Mouse (Mus musculus) stomach, embryonic 14.5 days (tissue): ENCODE measurements around the gene Trim7. TPM values are rescaled to one million over a fixed set of nuclear protein-coding genes. Genes with fewer than 3 reads are reported as not detected.
"Not testable (repeated sequence)": the region's sequence is repeated elsewhere in the genome, so short reads cannot be mapped to it uniquely, and the experiment has no call there.

Experiments
- ATAC-seq: fragments of 200-750 bp; cut with Nextera tagmentation; 2 replicates; pipeline ENCODE4 v1.8.0; 2017; ENCODE audit warnings: low read depth, moderate TSS enrichment; ENCODE audit not compliant: insufficient number of reproducible peaks, insufficient read depth, low FRiP score
- H3K27ac ChIP-seq: fragments of 300-500 bp; sonication (generic); 2 replicates; pipeline ENCODE4 v1.5.1; 2014; ENCODE audit warnings: mild to moderate bottlenecking, low read length, moderate library complexity, mixed read lengths
- H3K27me3 ChIP-seq: fragments of 300-500 bp; sonication (generic); 2 replicates; pipeline ENCODE4 v1.6.1; 2014; ENCODE audit warnings: low read length, control low read depth, mixed read lengths; ENCODE audit not compliant: control insufficient read depth, insufficient read depth
- H3K36me3 ChIP-seq: fragments of 300-500 bp; sonication (generic); 2 replicates; pipeline ENCODE4 v1.6.1; 2014; ENCODE audit warnings: mild to moderate bottlenecking, control low read depth, low read length, moderate library complexity, mixed read lengths; ENCODE audit not compliant: control insufficient read depth, insufficient read depth
- H3K4me1 ChIP-seq: fragments of 300-500 bp; sonication (generic); 2 replicates; pipeline ENCODE4 v1.6.1; 2014; ENCODE audit warnings: low read length, control low read depth, mixed read lengths; ENCODE audit not compliant: control insufficient read depth, insufficient read depth
- H3K4me2 ChIP-seq: fragments of 300-500 bp; sonication (generic); replicated peaks from 2 replicates; pipeline ENCODE4 v1.6.1; 2014; ENCODE audit warnings: low read depth, low read length, control low read depth
- H3K4me3 ChIP-seq: fragments of 300-500 bp; sonication (generic); 2 replicates; pipeline ENCODE4 v1.5.1; 2014; ENCODE audit warnings: low read depth, low read length, control low read depth
- H3K9ac ChIP-seq: fragments of 300-500 bp; sonication (generic); replicated peaks from 2 replicates; pipeline ENCODE4 v1.6.1; 2014; ENCODE audit warnings: low read depth, mild to moderate bottlenecking, control low read depth, low read length, moderate library complexity, mixed read lengths
- H3K9me3 ChIP-seq: fragments of 300-500 bp; sonication (generic); 2 replicates; pipeline ENCODE4 v1.6.1; 2016; ENCODE audit warnings: low read depth, low read length, control low read depth; ENCODE audit not compliant: control insufficient read depth
- WGBS: fragments of 180-500 bp; shearing (Covaris S2); extraction: QIAGEN DNeasy Blood & Tissue Kit; methylation state at CpG from one replicate; pipeline ENCODE4 v1.1.7; 2014; 5-methylcytosine and 5-hydroxymethylcytosine counted together
- polyA plus RNA-seq: library from polyadenylated mRNA; unstranded; fragments of >200 nt; fragmentation: Nextera tagmentation; extraction: Ambion mirVana; gene quantifications from 2 replicates; pipeline ENCODE4 v1.2.1, GENCODE M21; 2014

Gene Trim7
- polyA plus RNA-seq, 1 experiment from 2014 or later: 2.1 TPM

DNA sequence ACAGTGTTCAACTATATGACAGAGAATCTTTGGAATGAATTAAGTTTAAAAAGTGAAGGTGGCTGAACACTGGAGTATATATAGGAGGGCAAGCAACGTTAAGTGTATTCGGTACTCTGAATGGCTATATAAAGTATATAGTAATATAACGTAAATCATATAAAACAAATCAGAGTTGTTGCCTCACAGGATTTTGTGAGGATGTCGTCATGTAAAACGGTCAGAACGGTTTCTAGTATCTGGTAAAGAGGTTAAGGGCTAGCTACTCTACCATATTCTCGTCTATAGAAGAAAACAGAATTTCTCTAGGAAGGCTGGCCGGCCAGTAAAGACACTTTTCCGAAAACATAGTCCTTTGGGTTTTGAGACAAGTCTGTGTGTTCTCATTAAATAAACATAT is 8.1 kb upstream of the Trim7 start:
- Histone ChIP-seq H3K4me1 (peaks cover 15% of the 10 kb centered on the region; the same call in 1 of the 2 replicates), H3K9me3 (no peaks in the 10 kb centered on the region), H3K27ac (peak overlapping the region; percentile 85; the same call in 1 of the 2 replicates), H3K27me3 (no peaks in the 10 kb centered on the region), H3K9ac (peak overlapping the region; percentile 31; the same call in 1 of the 2 replicates), H3K4me2 (peak overlapping the region; percentile 85), H3K36me3 (peaks cover 11% of the 10 kb centered on the region), H3K4me3 (peak overlapping the region; percentile 74)
- 7% methylated on average over 9 of the region's 9 CpGs for WGBS
- ATAC-seq: no peak

DNA sequence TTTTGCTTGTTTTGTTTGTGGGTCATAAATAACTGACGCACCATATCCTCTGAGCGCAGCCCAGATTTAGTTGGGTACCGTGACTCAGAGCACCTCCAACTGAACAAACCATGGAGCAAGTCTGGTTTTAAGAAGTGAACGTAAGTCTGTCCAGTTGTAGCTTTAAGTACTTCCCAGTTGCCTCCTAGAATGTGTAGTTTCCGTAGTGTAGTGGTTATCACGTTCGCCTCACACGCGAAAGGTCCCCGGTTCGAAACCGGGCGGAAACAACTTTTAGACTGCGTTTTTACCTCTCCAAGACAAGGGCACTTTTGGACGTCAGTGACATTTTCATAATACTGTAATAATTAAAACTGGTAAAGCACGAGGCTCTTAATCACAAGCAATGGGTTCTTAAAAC is 7.6 kb upstream of the Trim7 start:
- ATAC-seq: peak; percentile 8; the same call in 1 of the 2 replicates
- Histone ChIP-seq H3K27me3 (no peaks in the 10 kb centered on the region), H3K4me2 (peak overlapping the region; percentile 85), H3K36me3 (peaks cover 6% of the 10 kb centered on the region), H3K4me1 (peaks cover 15% of the 10 kb centered on the region; the same call in 1 of the 2 replicates), H3K27ac (no peak overlapping the region), H3K9me3 (no peaks in the 10 kb centered on the region), H3K4me3 (peak overlapping the region; percentile 74), H3K9ac (no peak overlapping the region)
- WGBS: 1% methylated on average over 16 of the region's 16 CpGs

DNA sequence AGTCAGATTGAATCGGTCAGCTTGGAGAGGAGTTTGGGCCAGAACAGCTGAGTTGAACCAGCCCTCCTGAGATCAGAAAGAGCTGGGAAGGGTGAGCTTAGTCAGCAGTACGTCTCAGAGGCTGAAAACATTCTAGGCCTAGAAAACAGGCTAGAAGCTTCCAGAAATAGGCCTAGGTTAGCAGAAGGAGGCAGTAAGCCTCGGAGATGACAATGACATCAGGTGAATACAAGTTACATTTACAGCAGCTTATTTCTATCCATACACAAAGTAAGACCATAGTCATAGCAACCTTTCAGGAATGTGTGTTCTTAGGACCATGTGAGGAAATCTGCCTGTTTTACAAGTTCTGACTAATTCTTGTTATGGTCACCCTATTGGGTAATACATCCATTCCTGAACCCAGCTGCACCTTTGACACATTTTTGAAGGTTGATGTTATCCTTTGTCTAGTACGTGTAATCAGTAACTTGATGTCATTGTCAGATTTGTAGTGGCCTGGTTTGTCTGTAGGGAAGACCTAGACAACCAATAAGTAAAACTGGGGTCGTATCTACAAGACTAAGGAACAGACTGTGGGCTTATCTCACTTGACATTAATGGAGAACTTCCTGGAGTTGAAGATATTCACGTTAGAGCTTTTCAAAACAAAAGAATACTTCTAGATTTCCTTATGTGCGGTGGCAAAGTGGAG is 6.2 kb upstream of the Trim7 start:
- H3K4me3 ChIP-seq: no peak overlapping the region
- H3K9me3 ChIP-seq: no peaks in the 10 kb centered on the region
- H3K27me3 ChIP-seq: no peaks in the 10 kb centered on the region
- no peak overlapping the region; the same call in 1 of the 2 replicates for H3K27ac ChIP-seq
- H3K4me2 ChIP-seq: no peak overlapping the region
- WGBS: 65% methylated on average over 7 of the region's 7 CpGs
- no peak overlapping the region for H3K9ac ChIP-seq
- ATAC-seq: no peak
- H3K4me1 ChIP-seq: peaks cover 20% of the 10 kb centered on the region; the same call in 1 of the 2 replicates
- H3K36me3 ChIP-seq: peaks cover 5% of the 10 kb centered on the region; the same call in 1 of the 2 replicates

DNA sequence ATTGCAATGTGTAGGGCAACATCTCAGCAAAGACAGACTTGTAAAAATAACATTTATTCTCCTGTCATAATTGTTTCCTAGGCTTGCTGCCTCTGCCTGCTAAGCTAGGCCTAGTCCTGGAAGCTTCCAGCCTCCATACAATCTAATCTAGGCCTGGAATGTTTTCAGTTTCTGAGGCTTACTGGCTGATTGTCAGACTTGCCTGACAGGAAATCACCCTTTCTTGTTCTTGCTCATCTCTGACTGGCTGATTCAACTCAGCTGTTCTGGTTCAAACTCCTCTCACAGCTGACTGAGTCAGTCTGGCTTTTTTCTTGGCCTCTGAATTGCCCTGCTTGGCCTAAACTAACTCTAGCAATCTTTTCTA is 5.6 kb upstream of the Trim7 start:
- Histone ChIP-seq H3K27me3 (no peaks in the 10 kb centered on the region), H3K4me1 (peaks cover 18% of the 10 kb centered on the region; the same call in 1 of the 2 replicates), H3K36me3 (peaks cover 3% of the 10 kb centered on the region; the same call in 1 of the 2 replicates), H3K9ac (no peak overlapping the region), H3K9me3 (no peaks in the 10 kb centered on the region), H3K27ac (no peak overlapping the region; the same call in 1 of the 2 replicates), H3K4me2 (no peak overlapping the region), H3K4me3 (no peak overlapping the region)
- no peak for ATAC-seq

DNA sequence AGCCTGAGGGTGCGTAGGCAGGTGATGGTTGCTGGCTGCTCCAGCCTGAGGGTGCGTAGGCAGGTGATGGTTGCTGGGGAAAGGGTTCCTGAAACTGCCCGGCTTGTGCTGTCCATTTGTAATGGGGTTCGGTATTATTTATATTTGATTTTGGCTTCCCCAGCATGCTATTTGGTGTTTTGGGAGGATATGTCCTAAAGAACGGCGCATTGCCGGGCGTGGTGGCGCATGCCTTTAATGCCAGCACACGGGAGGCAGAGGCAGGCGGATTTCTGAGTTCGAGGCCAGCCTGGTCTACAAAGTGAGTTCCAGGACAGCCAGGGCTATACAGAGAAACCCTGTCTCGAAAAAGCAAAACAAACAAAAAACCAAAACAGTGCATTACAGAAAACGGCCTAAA is 4.6 kb upstream of the Trim7 start:
- 85% methylated on average over 14 of the region's 14 CpGs for WGBS
- not testable (repeated sequence) for H3K36me3 ChIP-seq, H3K9me3 ChIP-seq, H3K27me3 ChIP-seq, H3K4me2 ChIP-seq, H3K4me3 ChIP-seq, H3K4me1 ChIP-seq, H3K9ac ChIP-seq, H3K27ac ChIP-seq, ATAC-seq

DNA sequence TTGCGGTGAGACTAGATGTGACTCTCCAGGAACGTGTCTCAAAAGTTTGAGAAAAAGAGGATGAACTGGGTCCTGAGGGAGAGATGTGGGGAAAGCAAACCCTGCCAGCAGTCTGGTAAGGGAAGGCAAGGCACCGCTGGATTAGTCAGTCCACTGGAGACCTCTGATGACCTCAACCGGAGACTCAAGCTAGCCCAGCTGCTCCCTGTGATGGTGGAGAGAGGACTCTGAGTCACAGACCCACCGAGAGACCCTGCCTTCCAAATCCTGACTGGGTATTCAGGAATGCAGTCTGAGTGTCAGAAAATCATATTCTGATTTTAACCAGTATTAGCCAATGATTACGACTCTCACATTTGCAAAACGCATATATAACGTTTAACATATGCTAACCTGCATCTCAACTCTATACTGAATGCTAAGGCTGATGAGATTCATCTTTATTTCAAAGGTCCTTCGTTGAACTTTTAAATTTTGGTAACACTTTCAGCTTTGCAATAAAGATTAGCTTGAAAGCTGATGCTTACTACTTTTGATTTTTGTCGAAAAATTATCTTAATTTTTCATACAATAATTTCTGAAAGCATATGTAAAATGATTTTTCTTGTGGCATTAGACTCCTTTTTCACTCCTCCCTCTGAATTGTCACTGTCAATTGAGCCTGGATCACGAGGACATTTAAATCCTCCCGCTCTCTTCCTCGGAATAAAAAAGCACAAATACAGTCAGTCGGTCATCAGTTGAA is 3.0 kb upstream of the Trim7 start:
- no peak overlapping the region for H3K9ac ChIP-seq
- H3K4me1 ChIP-seq: 0 out of 2 replicates have a peak, but pooled peaks cover 10% of the 10 kb centered on the region
- no peaks in the 10 kb centered on the region for H3K27me3 ChIP-seq
- 30% methylated on average over 14 of the region's 14 CpGs for WGBS
- peak overlapping the region; percentile 74 for H3K4me2 ChIP-seq
- H3K9me3 ChIP-seq: no peaks in the 10 kb centered on the region
- no peak for ATAC-seq
- peak overlapping the region; percentile 34 for H3K4me3 ChIP-seq
- no peaks in the 10 kb centered on the region for H3K36me3 ChIP-seq
- no peak overlapping the region for H3K27ac ChIP-seq

DNA sequence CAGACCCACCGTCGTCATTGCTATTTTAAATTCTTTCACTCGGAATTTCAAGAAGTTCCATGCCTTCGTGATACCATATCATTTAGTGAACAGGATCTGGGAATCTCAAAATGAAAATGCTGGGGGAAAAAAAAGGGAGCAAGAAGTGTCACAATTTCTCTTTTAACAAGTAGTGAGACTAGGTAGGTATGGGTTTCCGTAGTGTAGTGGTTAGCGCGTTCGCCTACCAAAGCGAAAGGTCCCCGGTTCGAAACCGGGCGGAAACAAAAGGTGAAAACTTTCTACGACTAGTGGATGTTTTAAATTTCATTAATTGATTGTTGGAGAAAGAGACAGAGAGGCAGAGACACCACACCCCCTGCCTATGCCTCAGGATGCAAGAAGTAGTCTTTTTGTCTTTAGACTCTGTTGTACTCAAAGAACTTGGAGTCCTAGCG is 2.4 kb upstream of the Trim7 start:
- 3% methylated on average over 15 of the region's 15 CpGs for WGBS
- peak overlapping the region; percentile 34 for H3K4me3 ChIP-seq
- H3K27me3 ChIP-seq: no peaks in the 10 kb centered on the region
- H3K9me3 ChIP-seq: no peaks in the 10 kb centered on the region
- peak; percentile 16; the same call in 1 of the 2 replicates for ATAC-seq
- no peaks in the 10 kb centered on the region for H3K36me3 ChIP-seq
- H3K27ac ChIP-seq: no peak overlapping the region
- H3K9ac ChIP-seq: 0 out of 2 replicates have a peak overlapping the region, but pooled peaks have one; percentile 14
- 0 out of 2 replicates have a peak, but pooled peaks cover 10% of the 10 kb centered on the region for H3K4me1 ChIP-seq
- peak overlapping the region; percentile 74 for H3K4me2 ChIP-seq

DNA sequence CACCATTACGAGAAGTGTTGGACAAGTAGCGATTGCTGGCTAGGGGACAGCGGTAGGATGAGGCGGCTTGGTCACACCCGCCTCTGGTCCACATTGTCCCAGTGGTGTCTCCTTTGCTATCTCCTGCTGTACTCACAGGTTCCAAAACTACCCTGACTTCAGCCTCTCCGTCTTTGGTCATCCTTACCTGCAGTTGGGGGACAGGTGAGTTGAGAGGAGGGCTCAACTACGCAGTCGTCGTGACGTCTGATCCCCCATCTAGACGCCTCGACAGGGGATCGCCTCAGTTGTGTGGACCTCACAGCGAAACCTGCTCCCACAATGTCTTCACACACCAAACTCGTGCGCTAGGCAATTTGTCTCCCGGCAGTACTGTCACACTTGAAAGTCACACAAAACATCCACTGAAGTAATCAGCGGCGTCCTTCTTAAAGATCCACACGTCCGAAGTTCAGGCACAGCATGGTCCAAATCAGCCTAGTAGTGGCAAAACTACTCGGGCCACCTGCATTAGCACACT is 1.6 kb upstream of the Trim7 start:
- H3K4me2 ChIP-seq: peak overlapping the region; percentile 74
- no peak for ATAC-seq
- 0 out of 2 replicates have a peak, but pooled peaks cover 10% of the 10 kb centered on the region for H3K4me1 ChIP-seq
- no peaks in the 10 kb centered on the region for H3K27me3 ChIP-seq
- H3K4me3 ChIP-seq: peak overlapping the region; percentile 34
- H3K27ac ChIP-seq: no peak overlapping the region
- H3K9me3 ChIP-seq: no peaks in the 10 kb centered on the region
- no peaks in the 10 kb centered on the region for H3K36me3 ChIP-seq
- H3K9ac ChIP-seq: no peak overlapping the region
- WGBS: 5% methylated on average over 22 of the region's 22 CpGs
